Mouse (Mus musculus): ENCODE measurements at regions not wholly inside any gene's neighbourhood (a gene's known extent, or its start where the extent isn't known, plus 50 kb on each side); places are given as distances from the start of the nearest gene placed in this dataset.
A peak's percentile ranks its signal among the peaks of the same experiment; 100 is the strongest.

GRCm38 (mm10) chr6:66012675-66013074 is 60.3 kb downstream of the 4930544G11Rik start:
- no peak for DNase-seq (ENCODE audit: low read depth)

- no peak for DNase-seq (ENCODE audit: low read depth)
Observed at GRCm38 (mm10) chr6:66023531-66023930, 71.1 kb downstream of the 4930544G11Rik start.

GRCm38 (mm10) chr6:66036789-66037188 is 84.4 kb downstream of the 4930544G11Rik start:
- no peak for DNase-seq (ENCODE audit: low read depth)

- no peak for DNase-seq (ENCODE audit: low read depth)
Observed at GRCm38 (mm10) chr6:66051852-66052251, 99.4 kb downstream of the 4930544G11Rik start.

GRCm38 (mm10) chr6:66052386-66052785 is 100.0 kb downstream of the 4930544G11Rik start:
- no peak for DNase-seq (ENCODE audit: low read depth)

- DNase-seq (ENCODE audit: low read depth), result no peak
Observed at GRCm38 (mm10) chr6:66053197-66053596, 100.8 kb downstream of the 4930544G11Rik start.

- DNase-seq (ENCODE audit: low read depth), result peak; percentile 13
Observed at GRCm38 (mm10) chr6:66068874-66069273, 116.5 kb downstream of the 4930544G11Rik start.

GRCm38 (mm10) chr6:66077445-66077844 is 125.0 kb downstream of the 4930544G11Rik start:
- no peak for DNase-seq (ENCODE audit: low read depth)

- no peak for DNase-seq (ENCODE audit: low read depth)
Observed at GRCm38 (mm10) chr6:66078769-66079168, 126.4 kb downstream of the 4930544G11Rik start.

GRCm38 (mm10) chr6:66101555-66102071 is 149.2 kb downstream of the 4930544G11Rik start:
- no peak for DNase-seq (ENCODE audit: low read depth)

- DNase-seq (ENCODE audit: low read depth), result peak; percentile 6
Observed at GRCm38 (mm10) chr6:66114366-66114765, 162.0 kb downstream of the 4930544G11Rik start.

GRCm38 (mm10) chr6:66121479-66122183 is 169.2 kb downstream of the 4930544G11Rik start:
- DNase-seq (ENCODE audit: low read depth), result no peak

- no peak for DNase-seq (ENCODE audit: low read depth)
Observed at GRCm38 (mm10) chr6:66124292-66124691, 171.9 kb downstream of the 4930544G11Rik start.

- DNase-seq (ENCODE audit: low read depth), result no peak
Observed at GRCm38 (mm10) chr6:66151786-66152185, 199.4 kb downstream of the 4930544G11Rik start.

- DNase-seq (ENCODE audit: low read depth), result no peak
Observed at GRCm38 (mm10) chr6:66154831-66155230, 202.4 kb downstream of the 4930544G11Rik start.

- DNase-seq (ENCODE audit: low read depth), result no peak
Observed at GRCm38 (mm10) chr6:66160805-66161204, 208.4 kb downstream of the 4930544G11Rik start.

- no peak for DNase-seq (ENCODE audit: low read depth)
Observed at GRCm38 (mm10) chr6:66168913-66169312, 216.5 kb downstream of the 4930544G11Rik start.

GRCm38 (mm10) chr6:66197990-66198389 is 245.6 kb downstream of the 4930544G11Rik start:
- no peak for DNase-seq (ENCODE audit: low read depth)

- DNase-seq (ENCODE audit: low read depth), result no peak
Observed at GRCm38 (mm10) chr6:66200136-66200790, 247.9 kb downstream of the 4930544G11Rik start.

GRCm38 (mm10) chr6:66206197-66206925 is 254.0 kb downstream of the 4930544G11Rik start:
- DNase-seq (ENCODE audit: low read depth), result no peak

GRCm38 (mm10) chr6:66217543-66217942 is 265.1 kb downstream of the 4930544G11Rik start:
- DNase-seq (ENCODE audit: low read depth), result no peak

- DNase-seq (ENCODE audit: low read depth), result no peak
Observed at GRCm38 (mm10) chr6:66224164-66224903, 271.9 kb downstream of the 4930544G11Rik start.

Data from NIH3T3 (cell line).